Mouse (Mus musculus) spleen, adult 2 months (tissue): ENCODE measurements at regions not wholly inside any gene's neighbourhood (a gene's known extent, or its start where the extent isn't known, plus 50 kb on each side); places are given as distances from the start of the nearest gene placed in this dataset.

Experiments
- CTCF ChIP-seq: fragments of 200-500 bp; IDR thresholded peaks from 2 replicates; pipeline ENCODE4 v1.5.1; 2011; ENCODE audit warnings: mild to moderate bottlenecking, inconsistent platforms; ENCODE audit not compliant: insufficient read depth, insufficient read length, insufficient replicate concordance; ENCODE audit errors: extremely low read depth
- POLR2A ChIP-seq: fragments of 200-500 bp; IDR thresholded peaks from 2 replicates; pipeline ENCODE4 v1.6.1; 2011; ENCODE audit warnings: low read depth, low read length, inconsistent platforms

DNA sequence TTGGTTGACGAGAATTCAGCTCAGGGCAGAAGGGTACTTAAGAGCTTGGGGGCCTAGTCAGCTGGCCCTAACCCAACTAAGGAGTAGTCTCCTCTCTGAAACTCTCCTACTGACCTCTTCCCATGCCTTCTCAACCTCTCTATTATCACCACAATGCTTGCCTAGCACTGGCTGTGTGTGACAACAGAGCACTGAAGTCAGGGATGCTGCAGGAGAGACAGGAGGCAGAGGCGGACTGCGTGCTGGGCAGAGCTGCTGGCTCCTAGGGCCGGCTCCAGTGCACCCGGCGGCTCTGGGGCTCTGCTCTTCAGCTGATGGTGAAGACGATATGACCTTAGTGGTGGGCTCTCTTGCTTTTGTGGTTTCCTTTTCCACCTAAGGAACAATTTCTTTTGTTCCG, 72.6 kb downstream of the Zfp36l2 start:
- no peak for TF ChIP-seq CTCF
- no peak for TF ChIP-seq POLR2A
